Mouse (Mus musculus) B cell, adult (primary cell): ENCODE results near the gene Ctnnd2. TPM values are rescaled to one million over a fixed set of nuclear protein-coding genes. Genes with fewer than 3 reads are reported as not detected.

Source experiments
- total RNA-seq: library from RNA; stranded (reverse); gene quantifications from 4 replicates; pipeline ENCODE4 v1.2.4, GENCODE M21; 2023; ENCODE audit not compliant: inconsistent age

Gene Ctnnd2
- total RNA-seq, result 0.12 to 0.26 TPM in 2 of 4 replicates, not detected in the others

DNA sequence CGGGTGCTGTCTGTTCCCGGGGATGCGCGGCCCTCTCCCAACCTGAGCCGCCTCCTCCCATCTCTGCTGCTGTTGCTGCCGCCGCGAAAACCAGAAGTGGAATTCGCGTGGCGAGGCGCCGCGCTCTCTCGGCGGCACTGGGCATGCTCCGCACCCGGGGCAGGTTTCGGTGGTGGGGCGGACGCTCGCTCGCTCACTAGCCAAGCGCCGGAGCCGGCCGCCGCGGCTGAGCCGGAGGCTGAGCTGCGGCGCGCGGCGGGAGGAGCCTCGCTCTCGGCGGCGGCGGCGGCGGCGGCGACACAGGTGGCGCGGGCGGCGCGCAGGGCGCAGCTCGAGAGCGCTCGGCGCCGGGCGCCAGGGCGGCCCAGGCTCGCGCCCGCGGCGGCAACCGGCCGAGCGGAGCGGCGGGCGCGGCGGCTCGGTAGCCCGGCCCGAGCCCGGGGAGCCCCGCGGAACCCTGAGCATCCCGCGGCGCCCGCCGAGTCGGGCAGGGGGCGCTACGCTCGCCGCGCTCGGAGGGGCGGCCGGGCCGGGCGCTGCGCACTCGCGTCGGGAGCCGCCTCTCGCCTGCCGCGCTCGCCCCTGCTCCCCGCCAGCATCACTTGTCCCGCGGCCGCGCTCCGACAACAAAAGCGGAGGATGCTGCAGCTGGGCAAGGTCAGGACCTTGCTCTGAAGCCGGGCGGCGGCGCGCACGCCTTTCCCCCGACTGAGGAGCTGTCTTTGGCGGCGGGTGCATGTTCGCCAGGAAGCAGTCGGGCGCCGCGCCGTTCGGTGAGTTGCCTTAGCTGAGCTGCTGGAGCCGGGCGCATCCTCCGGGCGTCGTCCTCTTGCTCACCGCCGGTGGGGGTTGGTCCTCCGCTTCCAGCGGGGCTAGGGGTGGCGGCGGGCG, at the start of gene Ctnnd2:
Gene Ctnnd2, plus strand, starts transcription at position 203 of the 891 bp plus-strand sequence.

